Mouse (Mus musculus): ENCODE measurements around the gene Ifitm2. TPM values are rescaled to one million over a fixed set of nuclear protein-coding genes. Genes with fewer than 3 reads are reported as not detected.

Gene Ifitm2
- total and polyA plus RNA-seq, 3 experiments = 136 to 381 (median 213) TPM

DNA sequence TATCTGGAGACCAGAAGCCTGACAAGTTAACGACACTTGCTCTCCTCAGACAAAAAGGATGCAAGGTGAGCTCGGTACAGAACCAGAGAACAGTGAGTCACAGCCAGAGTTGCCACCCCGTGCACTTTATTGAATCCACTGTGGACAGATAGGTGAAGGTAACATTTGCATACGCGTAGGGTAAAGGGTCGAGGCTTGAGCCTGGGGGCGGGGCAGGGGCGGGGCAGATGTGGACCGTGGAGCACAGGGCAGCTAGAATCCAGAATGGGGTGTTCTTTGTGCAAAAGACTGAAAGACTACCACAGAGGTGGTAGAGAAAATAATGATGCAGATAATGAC is 1.1 kb downstream of the Ifitm2 start:
- H3K79me2 ChIP-seq (replicated peaks; ENCODE audit: control insufficient read depth, extremely low read depth, insufficient read depth, poor library complexity, severe bottlenecking) = peaks cover 5% of the 10 kb centered on the region; the same call in 1 of the 2 replicates
- no peaks in the 10 kb centered on the region for H3K9me3 ChIP-seq (replicated peaks; ENCODE audit: low read length)
- DNase-seq (ENCODE audit: extremely low read depth) = peak; percentile 46
- peak overlapping the region; percentile 48 for H3K4me2 ChIP-seq (ENCODE audit: insufficient read depth, low read depth, poor library complexity, severe bottlenecking)
- dilution Hi-C loops (cut with MboI; ENCODE audit: extremely low pct_ligation_motif_present, extremely low pct_unique_long_range_greater_than_20kb, low sequenced_read_pairs) = no loop called here
- peaks cover 3 to 51% of the 10 kb centered on the region in 2 experiments for H3K4me1 ChIP-seq (ENCODE audit: control insufficient read depth in 1 of 2, insufficient read depth in 2 of 2)
- no peak for TF ChIP-seq MAZ (IDR thresholded peaks at IDR 0.05; ENCODE audit: low read depth, low read length)
- TF ChIP-seq ZMIZ1 (IDR thresholded peaks at IDR 0.05; ENCODE audit: low read depth, low read length) = no peak
- no peak for TF ChIP-seq RAD21 (IDR thresholded peaks at IDR 0.05; ENCODE audit: low read depth, low read length)
- TF ChIP-seq NRF1 (IDR thresholded peaks at IDR 0.05; ENCODE audit: low read depth, low read length) = no peak
- no peak for TF ChIP-seq GABPA (IDR thresholded peaks at IDR 0.05; ENCODE audit: insufficient replicate concordance, low read depth, low read length)
- TF ChIP-seq RCOR1 (conservative IDR thresholded peaks at IDR 0.05; ENCODE audit: low read depth, low read length) = no peak
- peak overlapping the region; percentile 66 to 78 (median 69) for H3K4me3 ChIP-seq (replicated peaks in 1 of 3; ENCODE audit: low read depth in 2 of 3, low read length in 2 of 3, poor library complexity in 1 of 3)
- in situ Hi-C loops (cut with MboI; ENCODE audit: low pct_ligation_motif_present, low pct_unique_long_range_greater_than_20kb, low sequenced_read_pairs) = loop anchor here (5.0 kb wide), 2 partner anchors 58 to 98 kb away; partner anchors contain the start of gene Ifitm3
- peaks cover 4 to 41% of the 10 kb centered on the region in 2 experiments for H3K36me3 ChIP-seq (replicated peaks in 1 of 2; ENCODE audit: control insufficient read depth in 1 of 2, insufficient read depth in 1 of 2, low read length in 1 of 2)
- H3K9ac ChIP-seq (ENCODE audit: insufficient read depth, low read depth) = peak overlapping the region; percentile 36; the same call in 1 of the 2 replicates
- no peak overlapping the region for H3K27ac ChIP-seq (ENCODE audit: insufficient read depth, low read depth)
- H3K27me3 ChIP-seq (replicated peaks) = no peaks in the 10 kb centered on the region

GRCm38 (mm10) chr7:140953800-140954732 is 1.7 kb downstream of the Ifitm2 start:
- H3K36me3 ChIP-seq (replicated peaks in 1 of 2; ENCODE audit: control insufficient read depth in 1 of 2, insufficient read depth in 1 of 2, low read length in 1 of 2) = peaks cover 8 to 47% of the 10 kb centered on the region in 2 experiments
- DNase-seq (ENCODE audit: extremely low read depth) = no peak

DNA sequence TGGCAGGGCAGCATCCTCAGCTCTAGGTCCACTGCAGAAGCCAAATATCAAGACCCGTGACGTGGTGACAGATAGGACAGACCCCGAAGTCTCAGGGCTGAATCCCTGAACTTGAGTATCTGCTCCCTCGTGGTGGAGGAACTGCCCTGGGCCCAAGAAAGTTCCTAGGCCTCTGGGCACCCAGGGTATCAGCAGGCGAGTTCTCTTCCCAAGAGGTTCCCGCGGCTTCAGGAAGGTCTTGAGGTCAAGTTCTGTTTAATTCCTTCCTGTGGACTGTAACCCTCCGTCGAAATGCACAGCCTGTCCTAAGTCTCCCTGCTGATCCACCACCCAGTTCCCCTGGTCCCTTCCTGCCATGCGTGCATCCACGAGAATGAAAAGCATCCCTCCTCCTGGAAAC is 2.7 kb downstream of the Ifitm2 start:
- H3K36me3 ChIP-seq (replicated peaks in 1 of 2; ENCODE audit: control insufficient read depth in 1 of 2, insufficient read depth in 1 of 2, low read length in 1 of 2) = peaks cover 13 to 57% of the 10 kb centered on the region in 2 experiments
- DNase-seq (ENCODE audit: extremely low read depth) = no peak
- in situ Hi-C loops (cut with MboI; ENCODE audit: low pct_ligation_motif_present, low pct_unique_long_range_greater_than_20kb, low sequenced_read_pairs) = no loop called here
- no peaks in the 10 kb centered on the region for H3K9me3 ChIP-seq (replicated peaks; ENCODE audit: low read length)
- dilution Hi-C loops (cut with MboI; ENCODE audit: extremely low pct_ligation_motif_present, extremely low pct_unique_long_range_greater_than_20kb, low sequenced_read_pairs) = no loop called here
- no peak overlapping the region for H3K4me3 ChIP-seq (replicated peaks in 1 of 3; ENCODE audit: low read depth in 2 of 3, low read length in 2 of 3, poor library complexity in 1 of 3)
- H3K27me3 ChIP-seq (replicated peaks) = no peaks in the 10 kb centered on the region
- H3K9ac ChIP-seq (ENCODE audit: insufficient read depth, low read depth) = no peak overlapping the region
- H3K27ac ChIP-seq (ENCODE audit: insufficient read depth, low read depth) = no peak overlapping the region
- H3K4me2 ChIP-seq (ENCODE audit: insufficient read depth, low read depth, poor library complexity, severe bottlenecking) = no peak overlapping the region
- peaks cover 5% of the 10 kb centered on the region; the same call in 1 of the 2 replicates for H3K79me2 ChIP-seq (replicated peaks; ENCODE audit: control insufficient read depth, extremely low read depth, insufficient read depth, poor library complexity, severe bottlenecking)
- TF ChIP-seq E2F4 (IDR thresholded peaks at IDR 0.05; ENCODE audit: insufficient replicate concordance, low read depth, low read length) = no peak
- no peak for TF ChIP-seq JUN (IDR thresholded peaks at IDR 0.05; ENCODE audit: insufficient read depth, low read depth, low read length)
- no peak for TF ChIP-seq GABPA (IDR thresholded peaks at IDR 0.05; ENCODE audit: insufficient replicate concordance, low read depth, low read length)
- TF ChIP-seq MXI1 (IDR thresholded peaks at IDR 0.05; ENCODE audit: low read depth, low read length) = no peak
- no peak for TF ChIP-seq UBTF (IDR thresholded peaks at IDR 0.05; ENCODE audit: low read depth, low read length)
- TF ChIP-seq CTCF (conservative IDR thresholded peaks at IDR 0.05 in 1 of 2, IDR thresholded peaks at IDR 0.05 in 1 of 2; ENCODE audit: low read depth in 2 of 2, low read length in 2 of 2) = no peak
- TF ChIP-seq HCFC1 (IDR thresholded peaks at IDR 0.05; ENCODE audit: low read depth, low read length) = no peak
- no peak for TF ChIP-seq USF2 (conservative IDR thresholded peaks at IDR 0.05; ENCODE audit: low read depth, low read length)
- TF ChIP-seq BHLHE40 (IDR thresholded peaks at IDR 0.05; ENCODE audit: low read depth, low read length) = no peak
- no peak for TF ChIP-seq MAZ (IDR thresholded peaks at IDR 0.05; ENCODE audit: low read depth, low read length)
- TF ChIP-seq TBP (conservative IDR thresholded peaks at IDR 0.05; ENCODE audit: low read depth, low read length) = no peak
- peaks cover 3 to 55% of the 10 kb centered on the region in 2 experiments for H3K4me1 ChIP-seq (ENCODE audit: control insufficient read depth in 1 of 2, insufficient read depth in 2 of 2)

More at GRCm38 (mm10) chr7:140953800-140954732, 1.7 kb downstream of the Ifitm2 start:
- dilution Hi-C loops (cut with MboI; ENCODE audit: extremely low pct_ligation_motif_present, extremely low pct_unique_long_range_greater_than_20kb, low sequenced_read_pairs) (no loop called here), in situ Hi-C loops (cut with MboI; ENCODE audit: low pct_ligation_motif_present, low pct_unique_long_range_greater_than_20kb, low sequenced_read_pairs) (no loop called here)
- TF ChIP-seq TBP (conservative IDR thresholded peaks at IDR 0.05; ENCODE audit: low read depth, low read length) (no peak), SIN3A (IDR thresholded peaks at IDR 0.05; ENCODE audit: low read length) (no peak)
- Histone ChIP-seq H3K27me3 (replicated peaks) (no peaks in the 10 kb centered on the region), H3K4me2 (ENCODE audit: insufficient read depth, low read depth, poor library complexity, severe bottlenecking) (peak overlapping the region; percentile 48), H3K9ac (ENCODE audit: insufficient read depth, low read depth) (no peak overlapping the region), H3K27ac (ENCODE audit: insufficient read depth, low read depth) (no peak overlapping the region), H3K4me1 (ENCODE audit: control insufficient read depth in 1 of 2, insufficient read depth in 2 of 2) (peaks cover 3 to 51% of the 10 kb centered on the region in 2 experiments), H3K4me3 (replicated peaks in 1 of 3; ENCODE audit: low read depth in 2 of 3, low read length in 2 of 3, poor library complexity in 1 of 3) (peak overlapping the region; percentile 32 to 66 (median 46)), H3K9me3 (replicated peaks; ENCODE audit: low read length) (no peaks in the 10 kb centered on the region), H3K79me2 (replicated peaks; ENCODE audit: control insufficient read depth, extremely low read depth, insufficient read depth, poor library complexity, severe bottlenecking) (peaks cover 5% of the 10 kb centered on the region; the same call in 1 of the 2 replicates)
